Mouse (Mus musculus) liver, embryonic 12.5 days (tissue): Measurements from ENCODE around the gene Kctd6. TPM values are rescaled to one million over a fixed set of nuclear protein-coding genes. Genes with fewer than 3 reads are reported as not detected.
A peak's percentile ranks its signal among the peaks of the same experiment; 100 is the strongest.

Experiments used
- ATAC-seq: fragments of 200-750 bp; cut with Nextera tagmentation; 2 replicates; pipeline ENCODE4 v1.8.0; 2017; ENCODE audit warnings: moderate number of reproducible peaks, mild to moderate bottlenecking, moderate library complexity
- H3K27ac ChIP-seq: fragments of 300-500 bp; sonication (generic); 2 replicates; pipeline ENCODE4 v1.5.1; 2016; ENCODE audit warnings: mild to moderate bottlenecking
- H3K27me3 ChIP-seq: fragments of 300-500 bp; sonication (generic); replicated peaks from 2 replicates; pipeline ENCODE4 v1.6.1; 2016; ENCODE audit warnings: mild to moderate bottlenecking, moderate library complexity
- H3K36me3 ChIP-seq: fragments of 300-500 bp; sonication (generic); 2 replicates; pipeline ENCODE4 v1.6.1; 2016; ENCODE audit warnings: mild to moderate bottlenecking, moderate library complexity
- H3K4me1 ChIP-seq: fragments of 300-500 bp; sonication (generic); 2 replicates; pipeline ENCODE4 v1.6.1; 2016
- H3K4me2 ChIP-seq: fragments of 300-500 bp; sonication (generic); 2 replicates; pipeline ENCODE4 v1.6.1; 2016; ENCODE audit warnings: mild to moderate bottlenecking, moderate library complexity
- H3K4me3 ChIP-seq: fragments of 300-500 bp; sonication (generic); 2 replicates; pipeline ENCODE4 v1.5.1; 2016; ENCODE audit warnings: mild to moderate bottlenecking, moderate library complexity
- H3K9ac ChIP-seq: fragments of 300-500 bp; sonication (generic); 2 replicates; pipeline ENCODE4 v1.6.1; 2016; ENCODE audit warnings: mild to moderate bottlenecking, moderate library complexity
- H3K9me3 ChIP-seq: fragments of 300-500 bp; sonication (generic); replicated peaks from 2 replicates; pipeline ENCODE4 v1.6.1; 2016; ENCODE audit warnings: mild to moderate bottlenecking, moderate library complexity
- WGBS: fragments of 180-500 bp; shearing (Covaris S2); methylation state at CpG from one replicate; pipeline ENCODE4 v1.1.7; 2016; ENCODE audit not compliant: insufficient replicate concordance; 5-methylcytosine and 5-hydroxymethylcytosine counted together
- polyA plus RNA-seq: library from polyadenylated mRNA; unstranded; fragments of >200 nt; fragmentation: Nextera tagmentation; extraction: Ambion mirVana; gene quantifications from 2 replicates; pipeline ENCODE4 v1.2.1, GENCODE M21; 2016

Kctd6 gene
- polyA plus RNA-seq, 1 experiment from 2014 or later = 8.6 TPM

GRCm38 (mm10) chr14:8241816-8242215 is 27.9 kb downstream of the Kctd6 start:
- no peaks in the 10 kb centered on the region for H3K36me3 ChIP-seq
- ATAC-seq = no peak
- H3K27ac ChIP-seq = no peak overlapping the region
- no peaks in the 10 kb centered on the region for H3K27me3 ChIP-seq
- H3K4me1 ChIP-seq = peaks cover 9% of the 10 kb centered on the region; the same call in 1 of the 2 replicates
- H3K4me2 ChIP-seq = no peak overlapping the region
- H3K9ac ChIP-seq = no peak overlapping the region
- H3K4me3 ChIP-seq = no peak overlapping the region
- no peaks in the 10 kb centered on the region for H3K9me3 ChIP-seq

DNA sequence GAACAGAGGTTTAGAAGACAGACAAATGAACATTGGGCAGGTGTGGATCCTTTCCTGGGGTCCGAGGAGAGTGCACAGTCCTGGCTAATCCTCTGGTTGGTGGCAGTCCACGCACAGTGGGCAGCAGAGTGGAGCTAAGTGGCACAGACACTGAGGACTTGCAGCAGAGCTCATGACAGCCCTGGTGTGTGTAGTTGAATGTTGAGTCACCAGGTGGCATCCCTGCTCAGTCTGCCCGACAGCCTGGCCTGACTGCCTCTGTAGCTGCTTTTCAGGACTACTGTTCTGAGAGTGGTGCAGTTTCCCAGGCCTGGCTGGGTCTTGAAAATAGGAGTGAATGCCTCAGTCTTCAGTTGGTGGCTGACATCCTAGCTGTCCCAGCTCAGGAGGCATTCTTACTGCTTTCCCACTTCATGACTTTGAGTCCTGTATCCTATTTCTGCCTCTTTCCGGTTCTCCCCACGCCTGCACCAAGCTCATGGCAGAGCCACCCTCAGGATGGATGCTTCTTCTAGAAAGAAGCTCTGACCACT is 28.5 kb downstream of the Kctd6 start:
- no peak overlapping the region for H3K9ac ChIP-seq
- ATAC-seq = peak; percentile 58
- 0 out of 2 replicates have a peak overlapping the region, but pooled peaks have one; percentile 45 for H3K27ac ChIP-seq
- no peaks in the 10 kb centered on the region for H3K36me3 ChIP-seq
- H3K9me3 ChIP-seq = no peaks in the 10 kb centered on the region
- H3K4me3 ChIP-seq = no peak overlapping the region
- WGBS = 45% methylated on average over 5 of the region's 5 CpGs
- H3K27me3 ChIP-seq = no peaks in the 10 kb centered on the region
- peaks cover 9% of the 10 kb centered on the region; the same call in 1 of the 2 replicates for H3K4me1 ChIP-seq
- no peak overlapping the region for H3K4me2 ChIP-seq

DNA sequence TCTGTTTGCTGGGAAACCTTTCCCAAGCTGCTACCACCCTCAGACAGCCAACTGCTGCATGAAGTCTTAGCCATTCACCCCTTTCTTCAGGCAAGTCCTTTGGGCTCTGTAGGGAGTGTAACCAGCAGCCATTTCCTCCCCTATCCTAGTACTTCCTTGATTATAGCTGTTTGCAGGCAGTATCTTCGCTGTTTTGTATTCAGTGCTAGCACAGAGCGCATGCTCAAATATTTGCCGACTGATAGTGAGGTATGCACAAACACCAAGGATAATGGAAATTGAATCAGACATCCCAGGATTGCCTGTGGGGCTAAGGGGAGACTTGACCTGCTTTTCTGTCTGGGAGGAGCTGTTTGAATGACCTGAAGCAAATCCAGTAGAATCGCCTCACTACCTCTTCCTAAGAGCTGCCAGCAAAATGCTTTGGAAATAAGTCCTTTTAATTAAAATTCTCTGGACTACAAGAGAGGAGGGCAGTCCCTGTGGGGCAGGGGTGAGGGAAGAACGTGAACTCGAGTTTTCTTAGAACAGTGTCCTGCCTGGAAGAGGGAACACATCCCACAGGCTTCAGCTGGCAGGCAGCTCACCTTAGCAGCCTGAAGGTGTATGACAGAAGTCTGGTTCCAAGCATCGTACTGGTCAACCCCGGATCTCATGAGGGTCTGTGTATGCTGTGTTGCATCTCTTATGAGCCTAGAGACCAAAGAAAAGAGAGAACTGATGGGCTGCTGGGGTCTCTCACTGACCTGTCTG is 29.4 kb downstream of the Kctd6 start:
- peak overlapping the region; percentile 45; the same call in 1 of the 2 replicates for H3K27ac ChIP-seq

DNA sequence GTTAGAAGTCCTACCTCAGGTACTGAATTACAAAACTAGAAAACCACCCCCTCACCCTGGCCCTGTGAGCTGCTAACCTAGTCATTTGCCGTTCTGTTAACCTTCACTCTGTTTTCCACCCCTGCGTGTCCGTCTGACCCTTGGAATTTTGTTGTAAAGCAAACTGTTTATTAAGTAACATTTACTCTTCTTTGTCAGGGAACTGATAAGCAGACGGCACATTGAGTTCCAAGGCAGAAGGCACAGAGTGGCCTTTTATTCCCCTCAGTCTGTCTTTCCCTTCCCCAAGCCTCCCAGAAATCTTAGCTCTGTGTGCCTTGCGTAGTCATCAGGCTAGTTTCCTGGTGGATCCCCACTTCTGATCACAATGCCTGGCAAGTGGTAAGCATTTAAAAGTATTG is 30.3 kb downstream of the Kctd6 start:
- peak; percentile 53 for ATAC-seq
- Histone ChIP-seq H3K4me2 (no peak overlapping the region), H3K4me1 (peaks cover 9% of the 10 kb centered on the region; the same call in 1 of the 2 replicates), H3K27me3 (no peaks in the 10 kb centered on the region), H3K36me3 (no peaks in the 10 kb centered on the region), H3K4me3 (no peak overlapping the region), H3K9me3 (no peaks in the 10 kb centered on the region), H3K9ac (no peak overlapping the region), H3K27ac (0 out of 2 replicates have a peak overlapping the region, but pooled peaks have one; percentile 43)
- 58% methylated on average over 5 of the region's 5 CpGs for WGBS

More for the DNA sequence above, 29.4 kb downstream of the Kctd6 start:
- Histone ChIP-seq H3K4me3 (no peak overlapping the region), H3K4me2 (no peak overlapping the region), H3K9ac (no peak overlapping the region), H3K27me3 (no peaks in the 10 kb centered on the region), H3K36me3 (no peaks in the 10 kb centered on the region), H3K9me3 (no peaks in the 10 kb centered on the region), H3K4me1 (peaks cover 9% of the 10 kb centered on the region; the same call in 1 of the 2 replicates)
- 62% methylated on average over 8 of the region's 8 CpGs for WGBS
- ATAC-seq = no peak

DNA sequence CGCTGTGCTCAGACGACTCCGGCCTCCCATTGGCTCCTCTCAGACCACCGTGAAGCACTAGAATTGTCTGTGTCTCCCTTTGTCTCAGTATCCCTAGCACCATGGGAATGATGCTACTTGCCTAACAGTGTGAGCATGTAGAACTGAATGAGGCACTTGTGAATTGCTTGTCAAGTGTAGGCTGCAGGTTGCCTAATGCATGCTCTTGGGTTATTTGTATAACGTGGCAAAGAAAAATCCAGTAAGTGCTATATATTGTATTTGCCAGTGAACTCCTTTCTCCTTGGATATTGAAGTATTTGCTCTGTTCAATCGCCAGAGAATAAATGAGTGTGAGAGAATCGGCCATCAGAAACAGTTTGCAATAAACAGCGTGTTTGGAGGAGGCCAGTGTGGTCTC is 32.9 kb downstream of the Kctd6 start:
- Histone ChIP-seq H3K27me3 (no peaks in the 10 kb centered on the region), H3K36me3 (no peaks in the 10 kb centered on the region), H3K9me3 (no peaks in the 10 kb centered on the region), H3K4me2 (no peak overlapping the region), H3K27ac (no peak overlapping the region), H3K4me1 (peaks cover 9% of the 10 kb centered on the region; the same call in 1 of the 2 replicates), H3K4me3 (no peak overlapping the region), H3K9ac (no peak overlapping the region)
- 69% methylated on average over 8 of the region's 8 CpGs for whole genome bisulfite sequencing
- ATAC-seq = no peak

GRCm38 (mm10) chr14:8249206-8249605 is 35.3 kb downstream of the Kctd6 start:
- Histone ChIP-seq H3K36me3 (no peaks in the 10 kb centered on the region), H3K4me1 (no peaks in the 10 kb centered on the region), H3K4me2 (no peak overlapping the region), H3K27ac (no peak overlapping the region), H3K4me3 (no peak overlapping the region), H3K27me3 (no peaks in the 10 kb centered on the region; the same call in 1 of the 2 replicates), H3K9ac (no peak overlapping the region), H3K9me3 (no peaks in the 10 kb centered on the region)
- ATAC-seq = no peak
- WGBS = 70% methylated on average over 1 of the region's 1 CpGs

DNA sequence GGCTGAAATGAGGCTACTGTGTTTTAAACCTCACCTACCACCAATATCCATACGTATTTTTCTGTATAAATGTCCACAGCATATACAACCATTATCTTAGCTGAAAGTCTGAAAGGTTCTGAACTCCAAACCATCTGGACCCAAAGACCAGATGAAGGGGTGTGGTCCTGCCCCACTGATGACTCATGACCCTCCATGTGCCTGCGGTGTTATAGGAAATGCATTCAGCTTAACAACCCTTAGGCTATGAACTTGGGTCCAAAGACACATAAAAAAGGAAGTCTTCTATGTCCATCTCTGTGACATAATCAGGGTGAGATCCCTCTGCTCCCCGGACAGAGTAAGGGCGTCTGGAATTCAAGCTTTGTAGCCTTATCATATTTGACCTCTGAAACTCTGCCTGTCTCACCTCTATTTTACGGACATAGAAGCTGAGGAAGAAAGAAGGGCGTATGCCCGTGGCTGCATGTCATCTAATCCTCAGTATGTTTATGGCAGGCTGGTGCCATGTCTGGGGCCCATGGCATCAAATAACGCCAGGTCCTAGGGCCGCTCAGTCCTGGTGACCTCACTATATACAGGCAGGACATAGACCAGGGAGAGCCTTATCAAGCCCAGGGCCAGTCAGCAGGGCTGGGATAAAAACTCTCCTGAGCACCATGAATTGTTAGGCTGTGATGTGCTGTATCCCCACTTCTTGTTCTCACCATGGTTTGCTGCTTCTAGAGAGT is 36.4 kb downstream of the Kctd6 start:
- Histone ChIP-seq H3K4me3 (no peak overlapping the region), H3K4me1 (no peaks in the 10 kb centered on the region)
- WGBS = 63% methylated on average over 9 of the region's 9 CpGs

DNA sequence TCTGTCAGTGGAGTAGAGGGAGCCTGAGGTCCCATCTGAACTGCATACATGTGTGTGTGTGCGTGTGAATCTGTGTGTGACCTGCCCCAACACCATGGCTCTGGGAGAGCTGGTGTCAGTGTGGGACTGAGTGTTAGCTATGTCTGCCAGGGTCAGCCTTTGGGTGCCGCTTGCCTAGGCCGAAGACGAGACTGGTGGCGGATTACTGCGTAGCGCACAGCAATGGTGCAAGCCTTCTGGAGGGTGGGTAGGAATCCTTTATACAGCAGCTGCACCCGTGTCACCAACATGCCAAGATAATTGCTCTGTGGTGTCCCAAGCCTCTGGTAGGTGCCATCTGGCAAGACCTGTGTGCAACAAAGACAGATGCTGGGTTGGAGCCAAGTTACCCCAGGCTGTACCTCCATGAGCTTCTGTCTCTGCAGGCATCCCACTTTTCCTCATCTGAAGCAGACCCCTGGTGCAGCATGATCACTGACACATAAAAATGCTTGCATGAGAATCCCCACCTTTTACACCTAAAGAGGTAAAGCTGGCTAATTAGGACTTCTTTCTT is 37.5 kb downstream of the Kctd6 start:
- Histone ChIP-seq H3K9me3 (no peaks in the 10 kb centered on the region), H3K4me2 (no peak overlapping the region), H3K36me3 (no peaks in the 10 kb centered on the region), H3K27me3 (no peaks in the 10 kb centered on the region; the same call in 1 of the 2 replicates), H3K27ac (no peak overlapping the region), H3K4me1 (no peaks in the 10 kb centered on the region), H3K9ac (no peak overlapping the region), H3K4me3 (no peak overlapping the region)
- 0 out of 2 replicates have a peak, but pooled peaks have one; percentile 11 for ATAC-seq
- WGBS = 82% methylated on average over 8 of the region's 8 CpGs

More for the DNA sequence above, 36.4 kb downstream of the Kctd6 start:
- Histone ChIP-seq H3K9me3 (no peaks in the 10 kb centered on the region), H3K27ac (no peak overlapping the region), H3K9ac (no peak overlapping the region), H3K36me3 (no peaks in the 10 kb centered on the region), H3K27me3 (no peaks in the 10 kb centered on the region; the same call in 1 of the 2 replicates), H3K4me2 (no peak overlapping the region)
- no peak for ATAC-seq

- H3K4me3 ChIP-seq = no peak overlapping the region
- H3K4me1 ChIP-seq = peaks cover 12% of the 10 kb centered on the region; the same call in 1 of the 2 replicates
- 41% methylated on average over 7 of the region's 7 CpGs for WGBS
- no peak overlapping the region for H3K4me2 ChIP-seq
- H3K27ac ChIP-seq = no peak overlapping the region
- H3K27me3 ChIP-seq = peaks cover 3% of the 10 kb centered on the region; the same call in 1 of the 2 replicates
- ATAC-seq = no peak; the same call in 1 of the 2 replicates
- no peaks in the 10 kb centered on the region for H3K9me3 ChIP-seq
- H3K36me3 ChIP-seq = no peaks in the 10 kb centered on the region
- no peak overlapping the region for H3K9ac ChIP-seq
These were observed 41.3 kb downstream of the Kctd6 start for GRCm38 (mm10) chr14:8255076-8255729.

DNA sequence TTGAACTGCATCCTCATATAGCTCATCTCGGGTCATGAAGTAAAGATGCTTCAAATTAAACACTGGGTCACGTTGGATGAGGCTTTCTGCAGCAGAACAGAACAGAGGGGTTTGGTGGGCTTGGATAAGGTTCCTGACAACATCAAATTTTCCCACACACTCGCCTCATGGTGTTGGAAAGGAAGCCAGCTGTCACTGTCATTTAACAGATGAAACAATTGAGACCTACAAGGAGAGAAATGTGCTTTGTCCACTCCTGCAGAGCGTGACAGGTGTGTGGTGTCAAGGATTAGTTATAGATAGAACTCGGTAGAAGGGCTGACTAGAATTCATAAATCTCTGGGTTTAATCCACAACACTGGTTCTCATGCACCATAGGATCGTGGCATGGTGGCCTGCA is 42.1 kb downstream of the Kctd6 start:
- Histone ChIP-seq H3K4me3 (no peak overlapping the region), H3K4me2 (no peak overlapping the region), H3K27ac (no peak overlapping the region), H3K9ac (no peak overlapping the region), H3K27me3 (peaks cover 3% of the 10 kb centered on the region; the same call in 1 of the 2 replicates), H3K36me3 (no peaks in the 10 kb centered on the region), H3K9me3 (no peaks in the 10 kb centered on the region), H3K4me1 (peaks cover 12% of the 10 kb centered on the region; the same call in 1 of the 2 replicates)
- ATAC-seq = no peak
- 57% methylated on average over 6 of the region's 6 CpGs for WGBS

GRCm38 (mm10) chr14:8256881-8257280 is 42.9 kb downstream of the Kctd6 start:
- no peak for ATAC-seq
- H3K36me3 ChIP-seq = no peaks in the 10 kb centered on the region
- no peak overlapping the region for H3K27ac ChIP-seq
- H3K4me2 ChIP-seq = no peak overlapping the region
- no peak overlapping the region for H3K4me3 ChIP-seq
- no peak overlapping the region for H3K9ac ChIP-seq
- 54% methylated on average over 5 of the region's 5 CpGs for WGBS
- H3K4me1 ChIP-seq = peaks cover 12% of the 10 kb centered on the region; the same call in 1 of the 2 replicates
- peaks cover 3% of the 10 kb centered on the region; the same call in 1 of the 2 replicates for H3K27me3 ChIP-seq
- no peaks in the 10 kb centered on the region for H3K9me3 ChIP-seq
